Mouse (Mus musculus) spleen, embryonic (tissue): ENCODE results near the gene Tmod3.

Source experiments
- CTCF ChIA-PET: fragments of 350-600 bp; sonication (Branson Sonifier 250); formaldehyde crosslinking; loops from one replicate; lab custom pipeline; 2022; lab: Charles Lee

Tmod3 gene

DNA sequence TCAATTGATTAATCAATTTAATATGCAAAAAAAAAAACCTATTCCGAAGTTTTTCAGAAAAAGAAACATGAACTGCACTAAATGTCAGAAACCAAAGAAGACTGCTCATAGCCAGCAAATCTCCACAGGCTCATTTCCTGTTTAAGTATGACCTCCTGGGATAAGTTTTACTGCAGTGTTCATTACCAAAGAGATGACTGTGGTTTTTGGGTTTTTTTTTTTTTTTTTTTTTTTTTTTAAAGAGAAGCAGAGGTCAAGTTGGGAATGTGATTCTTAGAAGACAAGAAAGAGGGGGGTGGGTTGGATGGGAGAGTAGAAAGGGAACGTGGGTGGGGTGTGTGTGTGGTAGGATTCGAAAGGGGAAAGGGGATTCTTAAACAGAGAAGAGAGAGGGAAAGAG lies 1.1 kb downstream of the Tmod3 start:
- CTCF ChIA-PET: interaction anchor here (0.6 to 0.7 kb wide), 2 partner anchors 29 to 116 kb away, joined by 3 to 27 read pairs; no protein-coding TSS in a partner anchor

DNA sequence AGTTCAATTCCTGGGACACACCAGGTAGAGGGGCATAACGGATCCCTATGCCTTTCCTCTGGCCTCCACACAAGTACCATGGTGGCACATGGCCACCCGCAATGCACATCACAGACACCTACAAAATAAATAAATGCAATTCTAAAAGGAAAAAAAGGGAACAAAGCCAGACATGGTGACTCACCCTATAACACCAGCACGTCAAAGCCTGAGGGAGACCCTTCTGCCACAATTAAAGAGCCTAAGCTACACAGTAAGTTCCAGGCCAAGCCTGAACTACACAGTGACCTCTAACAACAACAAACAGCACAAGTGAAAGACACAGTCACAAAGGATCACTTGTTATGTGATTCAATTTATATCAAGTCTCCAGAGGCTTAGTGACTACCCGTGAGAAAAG lies 5.7 kb downstream of the Tmod3 start:
- CTCF ChIA-PET: no interaction called here

DNA sequence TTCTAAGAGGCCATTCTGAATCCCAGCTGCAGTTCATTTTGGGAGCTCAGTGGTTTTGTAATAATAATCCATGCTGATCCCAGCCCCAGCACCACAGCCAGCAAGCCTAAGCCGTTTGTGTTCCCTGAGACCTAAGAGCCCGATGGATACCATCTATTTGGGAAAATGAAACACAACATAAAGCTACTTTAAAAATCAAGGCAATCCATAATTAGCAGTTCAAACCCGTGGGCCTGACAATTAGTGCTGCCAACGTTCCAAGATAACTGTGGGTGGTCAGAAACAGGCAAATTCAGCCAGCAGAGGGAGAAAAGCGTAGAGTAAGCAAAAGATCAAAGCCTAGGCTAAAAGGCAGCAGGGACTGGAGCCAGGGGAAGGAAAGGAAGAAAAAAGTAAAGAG lies 8.1 kb downstream of the Tmod3 start:
- CTCF ChIA-PET: interaction anchor here (0.7 kb wide), 1 partner anchor 134 kb away, joined by 3 read pairs; no protein-coding TSS in a partner anchor

DNA sequence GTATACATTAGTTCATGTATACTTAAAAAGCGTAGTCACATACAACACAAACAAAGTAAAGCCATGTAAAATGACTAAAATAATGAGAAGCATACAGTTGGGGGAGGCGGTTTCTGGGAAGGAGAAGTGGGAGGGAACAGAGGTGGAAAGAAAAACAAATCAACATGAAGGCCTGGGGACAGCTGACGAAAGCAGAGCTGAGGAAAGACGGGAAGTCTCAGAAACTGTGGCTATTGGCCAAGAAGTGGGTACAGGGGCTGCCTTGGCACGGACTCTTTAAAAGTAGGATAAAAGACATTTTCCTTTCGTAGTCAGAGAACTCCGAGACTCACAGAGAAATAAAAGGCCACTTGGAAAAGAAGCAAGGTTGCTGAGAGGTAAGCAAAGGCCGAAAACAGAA lies 10.4 kb downstream of the Tmod3 start:
- CTCF ChIA-PET: no interaction called here

DNA sequence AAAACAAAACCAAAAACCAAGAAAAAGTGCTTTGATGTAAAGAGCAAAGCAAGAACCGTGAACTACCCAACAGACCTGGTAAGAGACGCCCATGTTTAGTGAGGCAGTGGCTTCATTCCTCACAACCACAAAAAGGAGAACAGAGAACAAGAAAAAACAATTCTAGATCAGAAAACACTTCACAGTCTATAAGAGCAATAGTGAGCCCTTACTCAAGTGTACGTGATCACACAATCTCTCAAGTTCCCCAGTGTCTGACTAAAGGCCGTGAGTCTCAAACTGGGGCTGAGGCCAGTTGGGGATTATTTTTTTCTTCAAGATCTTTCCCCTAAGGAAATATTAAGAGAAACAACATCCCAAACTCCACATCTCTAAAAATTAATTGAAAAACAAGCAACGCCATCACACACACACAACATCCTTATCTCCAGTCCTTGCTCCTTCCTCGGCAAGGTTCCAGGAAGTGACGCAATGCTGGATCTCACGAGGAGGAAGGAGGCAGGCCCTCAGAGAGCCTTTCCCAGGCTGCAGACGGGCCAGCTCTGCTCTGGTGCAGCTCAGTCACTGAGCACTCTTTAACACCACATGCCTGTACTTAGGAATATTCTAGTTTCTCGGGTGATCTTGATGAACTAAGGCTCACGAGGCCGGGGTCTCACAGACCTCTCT lies 12.4 kb downstream of the Tmod3 start:
- CTCF ChIA-PET: no interaction called here

DNA sequence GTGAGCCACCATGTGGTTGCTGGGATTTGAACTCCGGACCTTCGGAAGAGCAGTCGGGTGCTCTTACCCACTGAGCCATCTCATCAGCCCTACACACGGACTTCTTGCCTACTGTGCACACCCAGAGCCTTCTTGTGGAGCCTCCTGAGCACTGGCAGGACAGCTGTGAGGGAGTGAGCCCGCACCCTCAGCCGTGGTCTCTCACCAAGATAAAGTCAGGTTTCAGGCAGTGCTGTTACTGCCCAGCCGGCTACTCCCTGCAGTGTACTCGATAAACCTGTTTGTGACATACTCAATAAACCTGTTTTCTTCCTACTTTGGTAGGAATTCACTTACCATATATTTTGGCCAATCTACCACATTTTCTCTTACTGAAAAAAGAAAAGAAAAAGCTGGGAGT lies 13.9 kb downstream of the Tmod3 start:
- CTCF ChIA-PET: interaction anchor here (0.7 kb wide), 1 partner anchor 25 kb away, joined by 3 read pairs; no protein-coding TSS in a partner anchor

DNA sequence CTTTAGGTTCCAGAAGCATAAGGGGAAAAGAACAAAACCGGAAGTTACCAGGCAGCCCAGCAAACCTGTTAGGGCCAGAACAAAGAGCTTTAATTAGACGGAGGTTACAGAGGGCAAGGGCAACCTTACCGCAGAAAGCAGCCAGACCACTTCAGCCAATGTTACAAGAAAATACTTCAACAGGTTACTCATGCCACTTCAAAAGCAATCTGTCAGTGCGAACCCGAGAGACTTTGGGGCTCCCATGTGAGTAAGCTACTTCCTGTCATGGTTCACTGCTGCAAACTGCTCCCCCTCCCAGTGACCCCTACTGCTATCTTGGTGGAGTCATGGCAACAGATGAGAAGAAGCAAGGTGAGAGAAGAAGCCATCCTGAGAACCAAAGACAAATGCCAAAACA lies 18.0 kb downstream of the Tmod3 start:
- CTCF ChIA-PET: interaction anchor here (0.6 kb wide), 1 partner anchor 28 kb away, joined by 3 read pairs; no protein-coding TSS in a partner anchor

DNA sequence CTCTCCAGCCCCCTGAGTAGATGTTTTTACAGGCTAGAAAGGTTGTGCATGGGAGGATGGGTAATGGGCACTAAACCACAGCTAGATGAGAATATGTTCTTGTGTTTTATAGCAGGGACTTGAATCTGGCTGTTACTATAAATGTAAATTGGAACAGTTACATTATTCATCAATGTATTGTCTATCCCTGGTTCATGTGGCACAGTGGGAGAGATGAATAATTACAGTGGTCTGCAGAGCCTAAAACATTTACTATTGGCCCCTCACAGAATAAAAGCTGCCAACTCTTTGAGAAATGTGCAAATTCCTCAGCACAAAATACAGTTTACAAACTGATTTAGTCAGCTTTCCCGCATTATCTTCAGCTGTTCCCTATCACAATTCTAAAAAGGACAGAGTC lies 23.0 kb downstream of the Tmod3 start:
- CTCF ChIA-PET: no interaction called here

DNA sequence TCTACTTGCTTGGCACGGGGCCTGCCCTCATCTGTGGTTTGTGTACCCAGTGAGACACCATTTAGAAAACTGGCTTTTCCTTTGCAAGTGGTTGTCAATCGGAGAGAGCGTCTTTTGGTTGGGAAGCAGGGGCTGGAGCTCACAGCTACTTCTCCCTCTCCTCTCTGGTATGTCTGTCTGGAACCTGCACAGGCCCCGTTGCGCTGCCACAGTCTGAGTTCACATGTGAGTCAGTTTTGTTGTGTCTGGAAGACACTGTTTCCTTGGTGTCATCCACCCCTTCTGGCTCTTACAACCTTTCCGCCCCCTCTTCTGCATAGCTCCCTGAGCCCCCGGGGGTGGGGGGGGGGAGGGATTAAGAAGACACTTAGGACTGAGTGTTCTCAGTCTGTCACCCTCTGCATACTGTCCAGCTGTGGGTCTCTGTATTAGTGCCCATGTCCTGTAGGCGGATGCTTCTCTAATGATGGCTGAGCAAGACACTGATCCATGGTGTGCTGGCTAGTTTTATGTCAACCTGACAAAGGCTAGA lies 25.0 kb downstream of the Tmod3 start:
- CTCF ChIA-PET: interaction anchor here (0.6 kb wide), 1 partner anchor 19 kb away, joined by 3 read pairs; no protein-coding TSS in a partner anchor

DNA sequence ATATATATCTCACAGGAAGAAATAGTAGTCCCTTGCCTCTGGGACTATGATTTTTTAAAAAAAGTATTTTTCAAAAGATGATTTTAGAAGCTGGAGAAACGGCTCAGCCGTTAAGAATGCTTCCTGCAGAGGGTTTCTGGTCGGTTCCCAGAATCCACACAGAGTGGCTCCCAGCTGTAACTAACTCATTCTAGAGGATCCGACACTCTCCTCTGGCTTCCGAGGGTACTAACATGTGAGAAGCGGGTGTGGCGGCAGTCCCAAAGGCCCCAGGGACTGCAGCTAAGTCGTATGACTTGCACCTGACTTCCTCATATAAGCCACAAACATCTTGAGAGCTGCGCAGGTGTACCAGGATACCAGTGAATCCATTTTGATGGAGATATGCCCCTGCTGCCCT lies 26.5 kb downstream of the Tmod3 start:
- CTCF ChIA-PET: interaction anchor here (1.2 to 1.5 kb wide), 2 partner anchors 37 to 49 kb away, joined by 4 read pairs; no protein-coding TSS in a partner anchor

DNA sequence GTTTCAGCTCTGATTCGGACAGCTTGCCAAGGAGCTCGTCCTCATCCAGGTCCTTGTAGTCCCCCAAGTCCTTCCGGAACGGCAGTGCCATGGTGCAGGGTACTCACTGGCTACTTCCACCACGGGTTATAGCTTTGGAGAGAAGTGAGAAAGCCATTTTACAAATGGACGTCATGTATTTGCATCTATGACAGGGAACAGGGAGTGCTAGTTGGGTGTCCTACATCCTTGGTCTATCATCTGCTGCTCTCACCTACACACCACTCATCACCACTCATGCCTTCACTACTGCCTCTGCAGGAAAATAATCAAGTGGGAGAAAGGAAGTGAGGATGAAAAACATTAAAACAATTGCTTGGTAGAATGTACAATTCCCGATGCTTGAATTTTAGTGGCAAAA lies 27.0 kb downstream of the Tmod3 start:
- CTCF ChIA-PET: interaction anchor here (1.2 to 1.5 kb wide), 2 partner anchors 37 to 50 kb away, joined by 4 read pairs; no protein-coding TSS in a partner anchor

DNA sequence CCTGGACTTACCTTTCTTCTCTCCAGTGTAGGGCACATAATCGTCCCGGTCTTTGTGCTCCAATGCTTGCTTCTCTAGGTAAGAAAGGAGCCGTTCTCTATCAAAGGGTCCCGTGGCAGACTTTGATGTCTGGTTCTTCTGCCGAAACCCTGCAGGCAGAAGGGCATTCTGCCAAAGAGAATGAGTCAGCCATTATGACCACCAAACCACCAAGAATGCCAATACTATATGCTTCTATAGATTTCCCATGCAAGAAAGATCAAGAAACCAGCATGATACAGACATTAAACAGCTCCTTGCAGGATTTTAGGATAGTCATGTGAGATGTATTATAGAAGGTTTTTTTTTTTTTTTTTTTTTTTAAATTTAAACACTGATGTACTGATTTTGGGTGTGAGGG lies 30.1 kb downstream of the Tmod3 start:
- CTCF ChIA-PET: interaction anchor here (0.5 kb wide), 1 partner anchor 29 kb away, joined by 27 read pairs; no protein-coding TSS in a partner anchor

DNA sequence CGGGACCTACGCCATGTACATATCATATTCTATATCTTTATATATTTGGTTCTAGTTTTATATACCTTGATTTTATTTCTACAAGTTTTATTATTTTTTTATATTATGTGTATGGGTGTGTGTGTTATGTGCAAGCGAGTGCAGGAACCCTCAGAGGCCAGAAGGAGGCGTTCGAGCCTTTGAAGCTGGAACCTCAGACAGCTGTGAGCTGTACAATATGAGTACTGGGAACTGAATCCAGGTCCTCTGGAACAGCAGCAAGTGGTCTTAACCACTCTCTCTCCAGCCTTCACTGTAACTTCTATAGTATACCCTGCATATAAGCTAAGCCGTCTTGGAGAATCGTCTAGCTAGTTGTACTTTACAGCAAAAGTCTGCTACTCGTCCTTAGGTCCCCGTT lies 31.4 kb downstream of the Tmod3 start:
- CTCF ChIA-PET: no interaction called here

DNA sequence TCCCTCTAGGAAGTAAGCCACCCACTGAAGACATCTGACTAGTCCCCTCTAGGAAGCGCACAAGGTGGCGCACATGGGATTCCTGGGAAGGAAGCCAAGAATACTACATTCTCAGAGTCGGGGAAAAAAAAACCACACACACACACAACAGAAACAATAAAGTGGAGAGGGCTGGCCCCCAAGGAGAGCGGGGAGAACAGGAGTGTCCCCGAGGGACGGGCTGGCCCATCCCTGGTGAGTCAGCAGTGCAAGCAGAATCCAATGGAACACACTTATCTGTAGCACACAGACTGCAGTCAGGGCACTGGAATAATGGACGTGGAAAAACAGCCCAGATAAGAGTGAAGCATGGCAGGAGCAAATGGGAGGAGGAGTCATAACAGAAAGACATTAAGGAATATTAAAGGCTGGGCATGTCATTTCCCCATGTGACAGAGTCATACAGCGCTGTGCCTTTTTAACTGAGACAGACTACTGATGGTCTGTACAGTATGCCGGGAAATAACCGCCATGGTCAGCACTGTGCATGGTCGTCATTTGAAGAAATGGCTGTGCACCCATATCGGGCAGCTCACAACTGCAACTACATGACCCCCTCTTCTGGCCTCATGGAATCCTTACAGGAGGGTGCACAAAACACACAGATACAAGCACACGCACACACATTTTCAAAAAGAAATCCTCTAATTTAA lies 31.9 kb downstream of the Tmod3 start:
- CTCF ChIA-PET: interaction anchor here (0.7 to 1.1 kb wide), 2 partner anchors 10 to 100 kb away, joined by 3 read pairs; no protein-coding TSS in a partner anchor

DNA sequence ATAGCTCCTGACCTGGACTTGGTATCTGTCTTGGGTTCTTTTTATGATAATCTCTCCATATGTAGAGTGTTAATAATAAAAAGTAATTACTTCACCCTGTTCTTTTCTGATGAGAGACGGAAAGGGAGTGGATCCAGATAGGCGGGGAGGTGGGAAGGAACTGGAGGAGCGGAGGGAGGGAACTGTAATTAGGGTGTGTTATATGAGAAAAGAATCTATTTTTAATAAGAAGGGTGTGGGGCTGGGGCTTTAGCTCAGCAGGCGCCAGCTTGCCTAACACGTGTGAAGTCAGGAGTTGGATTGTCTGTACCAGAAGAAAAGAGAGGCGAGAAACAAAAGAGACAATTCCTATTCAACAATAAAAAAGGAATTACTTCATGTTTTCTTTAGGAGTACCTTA lies 35.8 kb downstream of the Tmod3 start:
- CTCF ChIA-PET: no interaction called here

DNA sequence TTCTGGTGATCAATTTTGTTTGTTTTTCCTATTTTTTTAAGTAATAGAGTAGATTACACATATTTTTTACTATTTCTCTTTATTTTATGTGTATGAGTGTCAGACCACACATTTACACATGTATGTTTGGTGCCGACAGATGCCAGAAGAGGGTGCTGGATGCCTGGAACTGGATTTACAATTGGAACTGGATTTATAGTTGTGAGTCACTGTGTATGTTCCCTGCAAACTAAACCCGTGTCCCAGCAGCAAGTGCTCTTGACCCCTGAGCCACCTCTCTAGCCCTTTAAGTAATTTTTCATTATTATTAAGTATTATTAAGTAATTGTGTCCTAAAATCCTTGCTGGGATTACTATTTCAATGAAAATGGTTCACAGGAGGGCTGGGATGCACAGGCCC lies 37.2 kb downstream of the Tmod3 start:
- CTCF ChIA-PET: interaction anchor here (1.1 kb wide), 1 partner anchor 76 kb away, joined by 3 read pairs; no protein-coding TSS in a partner anchor

DNA sequence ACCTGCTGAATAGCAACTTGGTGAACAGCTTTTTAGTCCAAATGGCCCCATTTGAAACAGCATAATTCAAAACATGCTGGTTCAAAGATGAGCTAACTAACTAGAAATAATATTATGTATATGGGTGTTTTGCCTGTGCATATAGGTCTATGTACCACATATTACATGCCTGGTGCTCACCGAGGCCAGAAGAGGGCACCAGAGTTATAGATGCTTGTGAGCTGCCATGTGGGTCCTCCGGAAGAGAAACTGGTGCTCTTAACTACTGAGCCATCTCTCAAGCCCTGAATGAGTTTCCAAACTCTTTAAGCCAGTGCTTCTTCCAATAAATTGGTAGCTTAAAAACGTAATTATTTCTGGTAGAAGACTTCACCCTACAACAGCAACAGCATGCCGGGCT lies 37.7 kb downstream of the Tmod3 start:
- CTCF ChIA-PET: interaction anchor here (1.1 to 1.2 kb wide), 2 partner anchors 60 to 76 kb away, joined by 3 to 6 read pairs; no protein-coding TSS in a partner anchor

DNA sequence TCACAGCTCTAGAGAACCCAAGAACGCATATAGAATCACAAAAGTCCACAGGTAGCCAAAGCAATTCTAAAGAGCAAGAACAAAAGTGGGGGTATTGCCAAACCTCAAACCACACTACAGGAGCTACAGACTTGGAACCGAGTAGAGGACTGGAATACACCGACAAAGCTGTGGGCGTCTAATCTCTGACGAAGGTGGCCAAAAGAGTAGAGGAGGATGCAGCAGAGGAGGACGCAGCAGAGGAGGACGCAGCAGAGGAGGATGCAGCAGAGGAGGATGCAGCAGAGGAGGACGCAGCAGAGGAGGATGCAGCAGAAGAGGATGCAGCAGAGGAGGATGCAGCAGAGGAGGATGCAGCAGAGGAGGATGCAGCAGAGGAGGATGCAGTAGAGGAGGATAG lies 38.5 kb downstream of the Tmod3 start:
- CTCF ChIA-PET: interaction anchor here (1.1 to 1.2 kb wide), 2 partner anchors 61 to 77 kb away, joined by 3 to 6 read pairs; no protein-coding TSS in a partner anchor

DNA sequence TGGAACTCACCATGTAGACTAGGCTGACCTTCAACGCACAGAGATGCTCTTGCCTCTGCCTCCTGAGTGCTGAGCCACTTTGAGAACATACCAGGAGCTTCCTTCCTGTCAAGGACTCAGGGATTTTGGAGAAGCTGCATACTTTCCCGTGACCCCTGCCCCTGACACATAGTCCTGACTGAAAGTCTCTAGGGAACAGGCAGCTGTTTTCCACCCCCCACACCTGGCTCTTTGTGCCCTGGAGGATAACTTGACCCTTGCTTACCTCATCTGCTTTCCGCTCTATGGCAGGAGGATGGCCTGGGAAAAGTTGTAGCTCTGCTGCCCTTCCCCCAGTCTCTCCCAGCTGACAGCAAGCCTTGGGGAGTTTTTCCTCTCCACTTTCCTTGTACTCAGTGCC lies 41.7 kb downstream of the Tmod3 start:
- CTCF ChIA-PET: interaction anchor here (0.9 kb wide), 1 partner anchor 9 kb away, joined by 3 read pairs; no protein-coding TSS in a partner anchor

DNA sequence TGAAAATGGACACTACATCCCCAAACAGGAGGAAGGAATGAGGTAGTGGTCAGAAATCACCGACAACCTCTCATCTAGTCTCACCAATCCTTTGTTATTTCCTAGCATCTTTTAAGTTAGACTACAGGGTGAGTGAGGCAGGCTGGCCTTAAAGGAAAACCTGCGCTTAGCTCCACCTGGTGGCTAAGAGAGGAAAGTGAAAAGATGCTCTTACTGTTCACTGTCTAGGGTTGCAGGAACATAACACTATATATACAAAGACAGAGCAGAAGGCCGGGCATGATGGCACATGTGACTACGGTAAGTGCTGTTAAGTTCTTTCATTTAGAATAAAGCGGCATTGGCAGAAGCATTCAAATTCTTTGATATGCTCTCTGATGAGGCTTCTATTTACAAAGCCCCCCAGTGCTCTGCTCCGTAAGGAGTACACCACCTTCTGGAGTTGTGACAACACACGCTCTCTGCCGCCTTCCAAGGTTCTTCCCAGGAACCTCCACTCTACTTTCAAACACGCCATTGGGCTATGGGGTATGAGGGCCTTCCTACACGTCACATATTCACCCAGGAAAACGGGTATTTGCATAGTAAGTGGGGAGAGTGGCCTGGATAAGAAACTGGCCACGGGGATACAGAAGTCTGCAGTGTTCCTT lies 43.9 kb downstream of the Tmod3 start:
- CTCF ChIA-PET: interaction anchor here (0.6 to 1.6 kb wide), 2 partner anchors 19 to 67 kb away, joined by 3 to 4 read pairs; no protein-coding TSS in a partner anchor

DNA sequence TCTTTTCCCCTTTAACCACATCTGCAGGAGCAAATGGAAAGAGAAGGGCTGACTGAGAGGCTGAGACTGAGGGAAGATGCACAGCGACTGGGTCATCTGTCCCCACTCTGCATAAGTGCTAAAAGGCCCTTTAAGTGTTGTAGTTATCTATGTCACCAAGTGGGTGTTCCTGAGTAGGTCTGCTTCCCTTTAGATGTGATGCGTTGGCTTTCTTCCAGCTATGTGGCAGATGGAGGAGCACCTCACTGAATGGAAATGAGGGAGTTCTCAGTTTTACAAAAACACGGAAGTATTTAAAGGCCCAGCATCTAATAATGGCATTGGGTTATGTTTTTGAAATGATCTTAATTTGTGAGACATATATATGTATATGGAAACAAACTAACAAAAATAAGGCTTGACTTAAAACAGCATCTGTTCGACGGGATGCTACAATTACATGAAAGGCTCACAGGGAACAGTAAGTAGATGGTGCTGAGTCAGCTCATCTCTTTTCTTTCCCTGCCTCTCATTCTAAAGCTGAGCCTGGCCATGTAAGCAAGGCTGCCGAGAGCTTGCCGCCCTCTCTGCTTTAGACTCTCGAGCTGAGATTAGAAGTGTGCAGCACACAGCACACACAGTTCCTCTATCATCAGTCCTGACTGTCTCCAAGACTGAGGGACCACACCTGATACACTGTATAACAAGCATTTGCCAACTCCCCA lies 48.1 kb downstream of the Tmod3 start:
- CTCF ChIA-PET: no interaction called here
